Mouse (Mus musculus) liver, adult 2 months (tissue): ENCODE measurements around the gene Gtf3c6. TPM values are rescaled to one million over a fixed set of nuclear protein-coding genes. Genes with fewer than 3 reads are reported as not detected.

Experiments
- DNase-seq: peaks from one replicate; pipeline ENCODE4 v3.0.0-alpha.2; 2011; ENCODE audit warnings: low read depth, low spot score; ENCODE audit errors: extremely low read depth
- H3K27ac ChIP-seq: fragments of 200-500 bp; replicated peaks from 2 replicates; pipeline ENCODE4 v1.5.1; 2012; ENCODE audit warnings: low read depth, mild to moderate bottlenecking, control low read depth, inconsistent platforms, low read length; ENCODE audit not compliant: insufficient read depth
- H3K27me3 ChIP-seq: fragments of 200-500 bp; 2 replicates; pipeline ENCODE4 v1.6.1; 2012; ENCODE audit warnings: mild to moderate bottlenecking, moderate library complexity, low read length, inconsistent platforms; ENCODE audit not compliant: control insufficient read depth, insufficient read depth
- H3K36me3 ChIP-seq: fragments of 200-500 bp; 2 replicates; pipeline ENCODE4 v1.6.1; 2012; ENCODE audit warnings: low read length, inconsistent platforms; ENCODE audit not compliant: control insufficient read depth, insufficient read depth
- H3K4me1 ChIP-seq: fragments of 200-500 bp; 2 replicates; pipeline ENCODE4 v1.6.1; 2011; ENCODE audit warnings: low read length; ENCODE audit not compliant: control insufficient read depth, insufficient read depth
- H3K4me3 ChIP-seq: fragments of 200-500 bp; 2 replicates; pipeline ENCODE4 v1.5.1; 2011; ENCODE audit warnings: low read depth, mild to moderate bottlenecking, control low read depth, low read length, moderate library complexity; ENCODE audit not compliant: insufficient read depth
- H3K79me2 ChIP-seq: fragments of 200-500 bp; 2 replicates; pipeline ENCODE4 v1.6.1; 2012; ENCODE audit warnings: inconsistent platforms, mild to moderate bottlenecking, low read length, moderate library complexity; ENCODE audit not compliant: control insufficient read depth, insufficient read depth
- H3K9ac ChIP-seq: fragments of 200-500 bp; 2 replicates; pipeline ENCODE4 v1.6.1; 2012; ENCODE audit warnings: low read depth, mild to moderate bottlenecking, control low read depth, inconsistent platforms, low read length
- CTCF ChIP-seq: fragments of 200-500 bp; IDR thresholded peaks from 2 replicates; pipeline ENCODE4 v1.5.1; 2011; ENCODE audit warnings: low read depth, low read length, control low read depth
- POLR2A ChIP-seq: fragments of 200-500 bp; IDR thresholded peaks from 2 replicates; pipeline ENCODE4 v1.6.1; 2011; ENCODE audit warnings: low read length, control low read depth; ENCODE audit not compliant: insufficient read depth; ENCODE audit errors: extremely low read depth
- WGBS: fragments of 180-500 bp; shearing (Covaris S2); methylation state at CpG from one replicate; pipeline ENCODE4 v1.1.7; 2018; 5-methylcytosine and 5-hydroxymethylcytosine counted together
- polyA plus RNA-seq: library from polyadenylated mRNA; depleted of rRNA; stranded (reverse); fragments of >200 nt; gene quantifications from 2 replicates; pipeline ENCODE4 v1.2.3, GENCODE M21; 2012
- total RNA-seq: library from RNA; depleted of rRNA; stranded (reverse); fragments of >200 nt; gene quantifications from 2 replicates; pipeline ENCODE4 v1.2.3, GENCODE M21; 2014

Gtf3c6 gene
- total and polyA plus RNA-seq, 2 experiments: 3.1 to 6.5 TPM

DNA sequence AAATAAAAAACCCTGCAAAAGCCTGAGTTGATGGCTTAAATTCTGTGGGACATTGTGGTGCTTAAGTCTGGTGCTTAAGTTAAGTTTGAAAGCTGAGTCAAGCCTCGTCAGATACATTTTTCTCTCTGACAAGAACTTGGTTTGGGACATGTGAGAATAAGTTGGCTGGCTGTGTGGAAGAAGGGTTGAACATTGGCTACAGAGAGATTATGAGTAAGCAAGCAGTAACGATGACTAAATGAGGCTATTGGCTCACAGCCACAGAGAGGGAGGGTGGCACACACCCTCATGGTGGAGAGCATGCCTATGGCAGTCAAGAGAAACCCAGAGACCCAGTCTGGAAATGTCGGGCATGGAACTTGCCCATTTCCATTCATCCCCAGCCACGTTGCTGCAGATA is 5.8 kb upstream of the Gtf3c6 start:
- no peaks in the 10 kb centered on the region for H3K27me3 ChIP-seq
- DNase-seq: no peak
- no peak overlapping the region for H3K27ac ChIP-seq
- H3K36me3 ChIP-seq: no peaks in the 10 kb centered on the region
- H3K9ac ChIP-seq: no peak overlapping the region
- WGBS: 76% methylated on average over 4 of the region's 4 CpGs
- H3K4me3 ChIP-seq: no peak overlapping the region
- H3K79me2 ChIP-seq: no peaks in the 10 kb centered on the region
- H3K4me1 ChIP-seq: peaks cover 3% of the 10 kb centered on the region
- TF ChIP-seq CTCF (no peak), POLR2A (no peak)

DNA sequence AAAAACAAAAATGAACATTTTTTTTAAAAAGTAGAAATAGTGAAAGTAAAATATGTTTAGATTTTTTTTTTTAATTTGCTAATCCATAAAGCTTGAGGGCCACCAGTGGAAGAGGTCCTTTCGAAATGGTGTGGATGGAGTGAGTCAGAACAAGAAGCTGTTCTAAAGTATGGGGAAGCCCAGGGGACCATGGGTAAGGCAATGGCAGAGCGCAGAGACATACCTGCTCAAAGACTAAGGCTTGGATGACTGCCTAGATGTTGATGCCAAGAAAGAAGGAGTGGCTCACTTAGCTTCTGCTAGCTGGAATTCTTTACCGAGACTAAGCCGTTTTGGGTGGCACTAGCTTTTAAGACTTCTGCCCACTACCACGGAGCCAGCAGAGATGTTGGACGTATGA is 4.3 kb upstream of the Gtf3c6 start:
- TF ChIP-seq CTCF (no peak), POLR2A (no peak)
- Histone ChIP-seq H3K4me3 (no peak overlapping the region), H3K9ac (no peak overlapping the region), H3K27ac (no peak overlapping the region), H3K4me1 (peaks cover 3% of the 10 kb centered on the region), H3K27me3 (no peaks in the 10 kb centered on the region), H3K36me3 (no peaks in the 10 kb centered on the region), H3K79me2 (no peaks in the 10 kb centered on the region)
- no peak for DNase-seq
- 91% methylated on average over 6 of the region's 6 CpGs for WGBS

DNA sequence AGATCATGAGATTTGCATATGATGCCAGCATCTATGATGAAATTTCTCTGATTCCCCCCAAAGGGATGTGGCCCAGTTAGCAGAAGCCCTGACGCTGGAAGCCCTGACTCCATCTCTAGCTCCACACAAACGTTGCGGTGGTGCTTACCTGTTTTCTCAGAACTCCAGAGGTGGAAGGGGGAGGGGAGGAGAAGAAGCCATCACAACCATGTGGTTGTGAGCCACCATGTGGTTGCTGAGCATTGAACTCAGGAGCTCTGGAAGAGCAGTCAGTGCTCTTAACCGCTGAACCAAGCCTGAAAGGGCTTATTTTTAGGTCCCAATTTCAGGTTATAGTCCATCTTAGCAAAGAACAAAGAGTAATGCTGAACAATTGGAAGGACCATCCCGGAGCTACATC is 2.4 kb upstream of the Gtf3c6 start:
- H3K36me3 ChIP-seq: no peaks in the 10 kb centered on the region
- TF ChIP-seq POLR2A (no peak), CTCF (no peak)
- no peaks in the 10 kb centered on the region for H3K79me2 ChIP-seq
- H3K9ac ChIP-seq: no peak overlapping the region
- no peak overlapping the region for H3K27ac ChIP-seq
- no peak overlapping the region for H3K4me3 ChIP-seq
- no peaks in the 10 kb centered on the region for H3K27me3 ChIP-seq
- no peak for DNase-seq
- H3K4me1 ChIP-seq: peaks cover 6% of the 10 kb centered on the region
- 71% methylated on average over 5 of the region's 5 CpGs for WGBS

DNA sequence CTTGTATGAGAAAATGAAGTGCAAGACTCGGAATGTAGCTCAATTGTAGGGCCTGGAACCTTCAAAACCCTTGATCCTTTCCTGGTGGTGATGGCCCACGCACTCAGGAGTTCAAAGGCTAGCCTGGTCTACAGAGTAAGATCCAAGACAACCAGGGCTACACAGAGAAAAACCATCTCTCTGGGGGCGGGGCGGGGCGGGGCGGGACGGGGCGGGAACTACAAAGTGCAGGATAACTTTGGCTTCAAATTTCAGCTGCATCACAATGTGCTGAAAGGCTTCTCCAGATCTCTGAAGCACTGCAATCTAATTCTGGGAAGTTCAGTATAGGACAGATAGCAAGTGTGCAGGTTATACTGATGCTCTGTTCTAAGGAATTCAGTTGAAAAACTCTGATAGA is 1.6 kb upstream of the Gtf3c6 start:
- H3K27me3 ChIP-seq: no peaks in the 10 kb centered on the region
- no peak overlapping the region for H3K27ac ChIP-seq
- TF ChIP-seq CTCF: no peak
- 24% methylated on average over 8 of the region's 8 CpGs for WGBS
- no peak overlapping the region for H3K9ac ChIP-seq
- no peaks in the 10 kb centered on the region for H3K79me2 ChIP-seq
- H3K4me1 ChIP-seq: peaks cover 6% of the 10 kb centered on the region
- no peak for DNase-seq
- H3K36me3 ChIP-seq: no peaks in the 10 kb centered on the region
- H3K4me3 ChIP-seq: no peak overlapping the region

DNA sequence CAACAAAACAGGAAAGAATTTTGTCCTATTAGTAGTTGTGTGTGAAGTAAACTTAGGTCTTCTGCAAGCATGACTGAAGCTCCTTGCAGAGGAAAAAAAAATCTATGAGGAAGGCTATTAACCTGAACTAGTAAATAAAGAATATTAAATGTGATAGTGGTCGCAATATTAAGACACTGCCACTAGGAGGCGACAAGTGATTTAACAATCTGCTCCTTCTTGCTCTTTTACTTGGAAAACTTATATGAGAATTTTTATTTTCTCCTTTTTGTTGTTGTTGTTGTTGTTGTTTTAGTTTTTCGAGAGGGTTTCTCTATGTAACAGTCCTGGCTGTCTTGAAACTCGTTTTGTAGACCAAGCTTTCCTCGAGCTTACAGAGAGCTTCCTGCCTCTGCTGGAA is 1.1 kb upstream of the Gtf3c6 start:
- H3K4me1 ChIP-seq: peaks cover 6% of the 10 kb centered on the region
- peak; percentile 72 for DNase-seq
- H3K27me3 ChIP-seq: no peaks in the 10 kb centered on the region
- no peak overlapping the region for H3K4me3 ChIP-seq
- H3K79me2 ChIP-seq: no peaks in the 10 kb centered on the region
- no peak for TF ChIP-seq POLR2A
- TF ChIP-seq CTCF: peak; percentile 43
- no peak overlapping the region for H3K9ac ChIP-seq
- H3K36me3 ChIP-seq: no peaks in the 10 kb centered on the region
- WGBS: under 1% methylated on average over 5 of the region's 5 CpGs
- H3K27ac ChIP-seq: peak overlapping the region; percentile 2; the same call in 1 of the 2 replicates

DNA sequence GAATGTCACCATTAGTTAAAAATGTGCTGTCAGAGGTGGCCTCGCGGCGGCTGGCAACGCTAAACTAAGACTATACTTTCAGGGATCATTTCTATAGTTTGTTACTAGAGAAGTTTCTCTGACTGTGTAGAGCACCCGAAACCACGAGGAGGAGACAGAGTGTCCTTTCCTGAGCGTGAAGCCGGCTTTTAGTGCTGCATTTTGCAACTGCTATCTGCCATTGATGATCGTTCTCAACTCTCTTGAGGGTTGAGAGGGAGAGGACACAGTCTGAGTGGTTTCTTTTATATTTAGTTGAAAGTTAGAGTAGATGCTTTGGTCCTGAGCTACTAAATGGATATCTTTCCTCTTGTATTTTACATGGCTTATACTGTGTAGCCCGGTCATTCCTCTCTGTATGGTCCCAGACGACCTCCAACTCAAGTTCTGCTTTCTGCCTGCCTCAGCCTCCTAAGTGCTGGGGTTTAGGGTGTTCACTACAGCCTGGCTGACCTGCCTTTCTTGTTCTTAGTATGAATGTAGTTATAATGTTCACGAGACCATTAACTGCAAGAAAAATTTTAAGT is 576 bp upstream of the Gtf3c6 start:
- TF ChIP-seq CTCF (peak; percentile 19; the same call in 1 of the 2 replicates), POLR2A (peak; percentile 93; the same call in 1 of the 2 replicates)
- Histone ChIP-seq H3K4me1 (peaks cover 6% of the 10 kb centered on the region), H3K27ac (peak overlapping the region; percentile 5; the same call in 1 of the 2 replicates), H3K27me3 (no peaks in the 10 kb centered on the region), H3K79me2 (no peaks in the 10 kb centered on the region), H3K9ac (peak overlapping the region; percentile 20; the same call in 1 of the 2 replicates), H3K4me3 (no peak overlapping the region), H3K36me3 (peaks cover 3% of the 10 kb centered on the region; the same call in 1 of the 2 replicates)
- peak; percentile 92 for DNase-seq
- under 1% methylated on average over 12 of the region's 12 CpGs for WGBS
